Mouse (Mus musculus) embryonic facial prominence, embryonic 10.5 days (tissue): ENCODE measurements around the gene Klhl21. TPM values are rescaled to one million over a fixed set of nuclear protein-coding genes. Genes with fewer than 3 reads are reported as not detected.

Source experiments
- DNase-seq: peaks from one replicate; pipeline ENCODE4 v3.0.0-alpha.2; 2017; ENCODE audit warnings: low spot score
- H3K27ac ChIP-seq: fragments of 300-500 bp; sonication (generic); replicated peaks from 2 replicates; pipeline ENCODE4 v1.5.1; 2016; ENCODE audit warnings: mild to moderate bottlenecking
- H3K27me3 ChIP-seq: fragments of 300-500 bp; sonication (generic); replicated peaks from 2 replicates; pipeline ENCODE4 v1.6.1; 2016; ENCODE audit warnings: low read depth, mild to moderate bottlenecking; ENCODE audit not compliant: poor library complexity, severe bottlenecking
- H3K36me3 ChIP-seq: fragments of 300-500 bp; sonication (generic); replicated peaks from 2 replicates; pipeline ENCODE4 v1.6.1; 2016; ENCODE audit warnings: mild to moderate bottlenecking, moderate library complexity
- H3K4me1 ChIP-seq: fragments of 300-500 bp; sonication (generic); 2 replicates; pipeline ENCODE4 v1.6.1; 2016
- H3K4me3 ChIP-seq: fragments of 300-500 bp; sonication (generic); 2 replicates; pipeline ENCODE4 v1.5.1; 2016; ENCODE audit warnings: mild to moderate bottlenecking, moderate library complexity
- H3K9me3 ChIP-seq: fragments of 300-500 bp; sonication (generic); 2 replicates; pipeline ENCODE4 v1.6.1; 2016; ENCODE audit warnings: mild to moderate bottlenecking
- WGBS: fragments of 180-500 bp; shearing (Covaris S2); methylation state at CpG from one replicate; pipeline ENCODE4 v1.1.7; 2016; 5-methylcytosine and 5-hydroxymethylcytosine counted together
- polyA plus RNA-seq: library from polyadenylated mRNA; unstranded; fragments of >200 nt; fragmentation: Nextera tagmentation; extraction: Ambion mirVana; gene quantifications from 2 replicates; pipeline ENCODE4 v1.2.1, GENCODE M21; 2016

Klhl21 gene
- 9.7 and 10.6 TPM in 2 replicates for polyA plus RNA-seq

DNA sequence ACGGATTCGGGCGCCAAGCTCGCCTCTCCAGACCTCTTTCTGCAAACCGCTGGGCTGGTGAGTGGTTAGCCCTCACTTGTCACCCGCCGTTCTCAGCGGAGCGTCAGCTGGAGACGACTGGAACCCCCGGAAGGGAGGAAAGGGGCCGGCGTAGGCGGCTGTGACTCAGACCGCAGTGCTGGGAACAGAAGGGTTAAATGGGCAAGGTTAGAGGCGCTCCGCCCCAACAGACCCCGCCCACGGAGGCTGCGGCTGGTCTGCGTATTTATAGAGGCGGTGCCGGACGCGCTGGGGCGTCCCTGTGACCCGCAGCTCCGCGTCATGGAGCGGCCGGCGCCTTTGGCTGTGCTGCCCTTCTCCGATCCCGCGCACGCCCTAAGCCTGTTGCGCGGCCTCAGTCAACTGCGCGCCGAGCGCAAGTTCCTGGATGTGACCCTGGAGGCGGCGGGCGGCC is at the start of gene Klhl21:
Klhl21 (plus strand) TSS at position 182 of the 454 bp plus-strand sequence.
- H3K9me3 ChIP-seq: no peaks in the 10 kb centered on the region
- peak; percentile 96 for DNase-seq
- H3K36me3 ChIP-seq: peaks cover 19% of the 10 kb centered on the region
- peak within 1 kb of the TSS; percentile 78 for H3K4me3 ChIP-seq
- H3K27ac ChIP-seq: peak within 1 kb of the TSS; percentile 83
- peaks cover 22% of the 10 kb centered on the region for H3K27me3 ChIP-seq
- WGBS: under 1% methylated on average over 45 of the region's 45 CpGs
- H3K4me1 ChIP-seq: peaks cover 54% of the 10 kb centered on the region

- WGBS: 90% methylated on average over 11 of the region's 11 CpGs
These were observed 48.6 kb upstream of the Klhl21 start for GRCm38 (mm10) chr4:151959849-151960512.

DNA sequence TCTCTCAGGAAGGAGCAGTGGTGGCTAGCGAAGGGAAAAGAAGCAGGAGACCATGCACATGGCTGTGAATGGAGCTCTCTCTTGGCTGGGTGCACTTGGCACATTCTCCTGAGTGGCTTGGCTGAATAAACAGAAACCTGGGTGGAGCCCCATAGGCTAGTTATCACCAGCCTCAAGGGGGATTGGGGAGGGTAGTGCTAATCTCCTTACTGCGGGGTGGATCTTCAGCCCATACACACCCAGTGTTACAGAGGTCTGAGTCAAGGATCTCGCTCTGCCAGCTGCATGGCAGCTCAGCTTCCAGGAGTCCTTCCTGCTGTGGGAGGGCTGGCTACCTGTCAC is 48.1 kb upstream of the Klhl21 start:
- DNase-seq: no peak
- Histone ChIP-seq H3K9me3 (no peaks in the 10 kb centered on the region), H3K4me1 (no peaks in the 10 kb centered on the region), H3K36me3 (peaks cover 93% of the 10 kb centered on the region), H3K4me3 (no peak overlapping the region), H3K27ac (0 out of 2 replicates have a peak overlapping the region, but pooled peaks have one; percentile 54), H3K27me3 (no peaks in the 10 kb centered on the region)
- 75% methylated on average over 3 of the region's 3 CpGs for WGBS

More at GRCm38 (mm10) chr4:151959849-151960512, 48.6 kb upstream of the Klhl21 start:
- Histone ChIP-seq H3K27me3 (no peaks in the 10 kb centered on the region), H3K36me3 (peaks cover 94% of the 10 kb centered on the region), H3K4me3 (no peak overlapping the region), H3K27ac (peak overlapping the region; percentile 54), H3K4me1 (no peaks in the 10 kb centered on the region), H3K9me3 (no peaks in the 10 kb centered on the region)
- no peak for DNase-seq

DNA sequence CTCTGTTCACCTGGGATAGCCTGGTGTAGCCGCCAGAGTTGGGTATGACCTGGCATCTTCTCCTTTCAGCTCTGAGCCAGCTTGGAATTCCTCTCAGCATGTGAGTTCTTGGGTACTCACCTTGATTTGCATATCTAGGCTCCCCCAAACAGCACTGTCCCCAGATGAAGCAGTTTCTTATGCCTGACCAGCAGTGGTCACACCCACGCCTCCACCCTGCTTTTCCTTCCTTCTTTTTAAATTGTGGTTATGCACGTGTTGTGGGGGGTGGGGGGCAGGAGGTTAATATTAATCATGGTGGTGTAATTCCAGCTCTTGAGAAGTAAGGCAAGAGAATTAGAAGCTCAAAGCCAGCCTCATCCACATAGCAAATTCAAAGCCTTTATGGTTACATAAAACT is 45.8 kb upstream of the Klhl21 start:
- Histone ChIP-seq H3K4me1 (no peaks in the 10 kb centered on the region), H3K27me3 (no peaks in the 10 kb centered on the region), H3K4me3 (no peak overlapping the region), H3K36me3 (peaks cover 92% of the 10 kb centered on the region), H3K27ac (no peak overlapping the region), H3K9me3 (no peaks in the 10 kb centered on the region)
- WGBS: 89% methylated on average over 3 of the region's 3 CpGs
- DNase-seq: no peak

- Histone ChIP-seq H3K27ac (no peak overlapping the region), H3K9me3 (no peaks in the 10 kb centered on the region), H3K36me3 (peaks cover 92% of the 10 kb centered on the region)
These were observed 40.2 kb upstream of the Klhl21 start for GRCm38 (mm10) chr4:151968204-151968921.

GRCm38 (mm10) chr4:151972221-151972967 is 36.2 kb upstream of the Klhl21 start:
- WGBS: 74% methylated on average over 10 of the region's 10 CpGs
- Histone ChIP-seq H3K36me3 (peaks cover 96% of the 10 kb centered on the region), H3K27ac (no peak overlapping the region), H3K4me1 (no peaks in the 10 kb centered on the region), H3K27me3 (no peaks in the 10 kb centered on the region), H3K4me3 (no peak overlapping the region), H3K9me3 (0 out of 2 replicates have a peak, but pooled peaks cover 5% of the 10 kb centered on the region)
- DNase-seq: no peak

More at GRCm38 (mm10) chr4:151968204-151968921, 40.2 kb upstream of the Klhl21 start:
- no peaks in the 10 kb centered on the region for H3K4me1 ChIP-seq
- WGBS: 94% methylated on average over 26 of the region's 26 CpGs
- no peak overlapping the region for H3K4me3 ChIP-seq
- H3K27me3 ChIP-seq: no peaks in the 10 kb centered on the region
- DNase-seq: no peak

DNA sequence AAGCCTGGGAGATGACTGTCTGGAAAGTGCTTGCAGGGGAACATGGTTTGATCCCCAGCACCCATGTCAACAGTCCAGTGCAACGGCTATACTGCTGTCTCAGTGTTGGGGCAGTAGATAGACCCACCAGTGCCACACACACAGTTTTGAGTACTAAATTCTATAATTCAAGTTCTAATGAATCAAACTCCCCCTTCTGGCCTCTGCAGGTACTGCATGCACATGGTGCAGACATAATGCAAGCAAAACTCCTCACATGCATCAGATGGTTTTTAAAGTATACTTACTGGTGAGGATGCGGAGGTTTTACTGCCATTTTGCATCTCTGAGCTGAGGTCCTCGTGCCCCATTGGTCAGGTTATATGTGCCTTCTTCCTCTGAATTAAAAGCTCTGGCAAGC is 33.2 kb upstream of the Klhl21 start:
- no peak overlapping the region for H3K4me3 ChIP-seq
- peaks cover 98% of the 10 kb centered on the region for H3K36me3 ChIP-seq
- peaks cover 4% of the 10 kb centered on the region; the same call in 1 of the 2 replicates for H3K4me1 ChIP-seq
- H3K27ac ChIP-seq: no peak overlapping the region
- WGBS: 95% methylated on average over 3 of the region's 3 CpGs
- H3K27me3 ChIP-seq: no peaks in the 10 kb centered on the region
- 0 out of 2 replicates have a peak, but pooled peaks cover 5% of the 10 kb centered on the region for H3K9me3 ChIP-seq
- peak; percentile 52 for DNase-seq

DNA sequence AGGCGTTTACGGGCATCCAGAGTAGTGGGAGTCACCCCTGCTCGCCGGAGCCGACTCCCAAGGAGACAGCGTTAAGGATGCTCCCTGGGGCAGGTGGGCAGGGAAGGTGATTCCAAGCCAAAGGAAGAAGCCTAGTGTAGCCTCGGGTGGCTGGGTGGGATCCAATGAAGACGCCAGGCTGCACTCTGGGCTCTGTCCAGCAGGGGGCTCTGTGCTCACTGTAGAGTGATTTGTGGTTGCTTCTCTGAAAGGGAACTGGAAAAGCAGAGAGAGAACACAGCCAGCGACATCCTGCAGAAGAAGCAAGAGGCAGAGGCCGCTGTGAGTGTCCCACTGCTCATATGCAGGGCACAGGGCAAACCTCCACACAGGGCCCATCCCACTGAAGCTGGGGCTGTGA is 30.9 kb upstream of the Klhl21 start:
- no peak overlapping the region for H3K4me3 ChIP-seq
- peak; percentile 85 for DNase-seq
- no peak overlapping the region for H3K27ac ChIP-seq
- 41% methylated on average over 10 of the region's 10 CpGs for WGBS
- no peaks in the 10 kb centered on the region for H3K27me3 ChIP-seq
- 0 out of 2 replicates have a peak, but pooled peaks cover 5% of the 10 kb centered on the region for H3K9me3 ChIP-seq
- peaks cover 13% of the 10 kb centered on the region for H3K4me1 ChIP-seq
- H3K36me3 ChIP-seq: peaks cover 98% of the 10 kb centered on the region

DNA sequence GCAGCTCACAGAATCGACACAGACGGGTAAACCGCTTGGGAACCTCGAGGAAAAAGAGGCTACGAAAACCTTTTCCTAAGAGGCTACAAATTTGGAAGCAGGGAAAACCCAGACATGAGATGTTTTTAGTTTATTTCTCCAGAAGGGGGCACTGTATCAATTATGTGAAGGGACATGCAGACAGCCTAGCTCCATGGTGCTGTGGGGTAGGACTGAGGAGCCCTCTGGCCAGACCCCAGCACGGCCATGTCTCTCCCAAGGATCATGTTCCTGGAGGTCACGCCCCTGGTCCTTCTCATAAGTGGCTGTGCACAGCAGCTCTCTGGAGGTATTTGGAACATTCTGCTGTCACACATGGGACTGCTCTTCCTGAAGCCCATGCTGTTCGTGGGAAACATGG is 27.9 kb upstream of the Klhl21 start:
- Histone ChIP-seq H3K9me3 (no peaks in the 10 kb centered on the region), H3K36me3 (peaks cover 98% of the 10 kb centered on the region), H3K27me3 (no peaks in the 10 kb centered on the region), H3K27ac (no peak overlapping the region), H3K4me3 (no peak overlapping the region), H3K4me1 (peaks cover 30% of the 10 kb centered on the region)
- DNase-seq: no peak
- 80% methylated on average over 8 of the region's 8 CpGs for WGBS

- Histone ChIP-seq H3K36me3 (peaks cover 96% of the 10 kb centered on the region), H3K4me3 (no peak overlapping the region)
- WGBS: 15% methylated on average over 5 of the region's 5 CpGs
These were observed 27.2 kb upstream of the Klhl21 start for GRCm38 (mm10) chr4:151981363-151981762.

DNA sequence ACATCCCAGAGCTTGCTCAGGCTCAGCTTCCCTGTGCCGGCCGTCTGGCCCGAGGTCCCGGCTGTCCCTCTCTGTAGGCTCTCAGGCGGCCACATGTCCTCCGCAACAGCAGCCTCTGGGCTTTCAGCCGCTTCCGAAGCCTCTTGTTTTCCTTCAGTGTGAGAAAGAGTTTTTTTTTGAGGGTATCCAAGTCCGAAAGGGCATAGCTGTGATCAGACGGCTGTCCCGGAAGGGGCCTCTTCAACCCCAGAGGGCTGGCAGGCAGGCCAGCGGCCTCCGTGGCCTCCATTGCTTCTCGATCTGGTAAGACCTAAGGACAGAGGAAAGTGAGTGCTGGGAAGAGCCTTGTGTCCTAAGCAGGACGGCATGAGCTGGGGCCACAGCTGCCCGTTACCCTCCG is 25.6 kb upstream of the Klhl21 start:
- Histone ChIP-seq H3K4me1 (peaks cover 46% of the 10 kb centered on the region), H3K36me3 (peaks cover 84% of the 10 kb centered on the region), H3K27me3 (no peaks in the 10 kb centered on the region), H3K9me3 (no peaks in the 10 kb centered on the region), H3K27ac (peak overlapping the region; percentile 44; the same call in 1 of the 2 replicates), H3K4me3 (no peak overlapping the region)
- 45% methylated on average over 17 of the region's 17 CpGs for WGBS
- no peak for DNase-seq

More at GRCm38 (mm10) chr4:151981363-151981762, 27.2 kb upstream of the Klhl21 start:
- Histone ChIP-seq H3K9me3 (no peaks in the 10 kb centered on the region), H3K27ac (no peak overlapping the region), H3K27me3 (no peaks in the 10 kb centered on the region), H3K4me1 (peaks cover 36% of the 10 kb centered on the region)
- peak; percentile 83 for DNase-seq

GRCm38 (mm10) chr4:151983560-151983959 is 25.0 kb upstream of the Klhl21 start:
- peaks cover 80% of the 10 kb centered on the region for H3K36me3 ChIP-seq

More at GRCm38 (mm10) chr4:151983560-151983959, 25.0 kb upstream of the Klhl21 start:
- no peaks in the 10 kb centered on the region for H3K9me3 ChIP-seq
- WGBS: 26% methylated on average over 9 of the region's 9 CpGs
- H3K27me3 ChIP-seq: no peaks in the 10 kb centered on the region
- H3K4me3 ChIP-seq: peak overlapping the region; percentile 5; the same call in 1 of the 2 replicates
- DNase-seq: peak; percentile 58
- peaks cover 51% of the 10 kb centered on the region for H3K4me1 ChIP-seq
- H3K27ac ChIP-seq: peak overlapping the region; percentile 44
